Mouse (Mus musculus) kidney, adult 2 months (tissue): ENCODE measurements around the gene Tas2r126. TPM values are rescaled to one million over a fixed set of nuclear protein-coding genes. Genes with fewer than 3 reads are reported as not detected.
A peak's percentile ranks its signal among the peaks of the same experiment; 100 is the strongest.

Experiments
- DNase-seq: peaks from one replicate; pipeline ENCODE4 v3.0.0; 2021
- H3K27ac ChIP-seq: fragments of 200-500 bp; 2 replicates; pipeline ENCODE4 v1.5.1; 2012; ENCODE audit warnings: low read depth, low read length, control low read depth, inconsistent platforms; ENCODE audit not compliant: insufficient read depth
- H3K27me3 ChIP-seq: fragments of 200-500 bp; replicated peaks from 2 replicates; pipeline ENCODE4 v1.6.1; 2012; ENCODE audit warnings: mild to moderate bottlenecking, moderate library complexity, low read length, inconsistent platforms; ENCODE audit not compliant: control insufficient read depth, insufficient read depth
- H3K36me3 ChIP-seq: fragments of 200-500 bp; 2 replicates; pipeline ENCODE4 v1.6.1; 2012; ENCODE audit warnings: mild to moderate bottlenecking, moderate library complexity, low read length, inconsistent platforms; ENCODE audit not compliant: control insufficient read depth, insufficient read depth
- H3K4me1 ChIP-seq: fragments of 200-500 bp; 2 replicates; pipeline ENCODE4 v1.6.1; 2011; ENCODE audit warnings: low read length; ENCODE audit not compliant: control insufficient read depth, insufficient read depth
- H3K4me3 ChIP-seq: fragments of 200-500 bp; 2 replicates; pipeline ENCODE4 v1.5.1; 2011; ENCODE audit warnings: mild to moderate bottlenecking, low read depth, low read length, control low read depth; ENCODE audit not compliant: insufficient read depth
- CTCF ChIP-seq: fragments of 200-500 bp; conservative IDR thresholded peaks from 2 replicates; pipeline ENCODE4 v1.5.1; 2011; ENCODE audit warnings: low read depth, mild to moderate bottlenecking, control low read depth, low read length, moderate library complexity, mixed read lengths; ENCODE audit not compliant: insufficient read depth, insufficient read length
- POLR2A ChIP-seq: fragments of 200-500 bp; IDR thresholded peaks from one replicate; pipeline ENCODE4 v1.6.1; 2011; ENCODE audit warnings: low read depth, low read length, control low read depth
- WGBS: fragments of 180-500 bp; shearing (Covaris S2); methylation state at CpG from one replicate; pipeline ENCODE4 v1.1.7; 2018; 5-methylcytosine and 5-hydroxymethylcytosine counted together
- polyA plus RNA-seq: library from polyadenylated mRNA; depleted of rRNA; stranded (reverse); fragments of >200 nt; gene quantifications from 2 replicates; pipeline ENCODE4 v1.2.3, GENCODE M21; 2012; rRNA removed

Tas2r126 gene
- not detected in 2 replicates for polyA plus RNA-seq

GRCm38 (mm10) chr6:42434446-42434845 lies at the start of gene Tas2r126:
Gene Tas2r126, plus strand, starts transcription at chr6:42434535.
- DNase-seq: peak; percentile 36
- no peaks in the 10 kb centered on the region for H3K4me1 ChIP-seq
- TF ChIP-seq POLR2A (no peak), CTCF (no peak)
- 28% methylated on average over 6 of the region's 6 CpGs for WGBS
- no peaks in the 10 kb centered on the region for H3K27me3 ChIP-seq
- H3K27ac ChIP-seq: no peak within 1 kb of the TSS
- no peaks in the 10 kb centered on the region for H3K36me3 ChIP-seq
- H3K4me3 ChIP-seq: no peak within 1 kb of the TSS

- no peak for DNase-seq
- TF ChIP-seq POLR2A (no peak), CTCF (no peak)
- Histone ChIP-seq H3K4me3 (no peak overlapping the region), H3K27ac (no peak overlapping the region), H3K36me3 (no peaks in the 10 kb centered on the region), H3K4me1 (peaks cover 4% of the 10 kb centered on the region; the same call in 1 of the 2 replicates), H3K27me3 (no peaks in the 10 kb centered on the region; the same call in 1 of the 2 replicates)
- 69% methylated on average over 4 of the region's 4 CpGs for WGBS
Observed at GRCm38 (mm10) chr6:42385635-42386034, 48.7 kb upstream of the Tas2r126 start.

- peaks cover 3% of the 10 kb centered on the region; the same call in 1 of the 2 replicates for H3K4me1 ChIP-seq
- H3K36me3 ChIP-seq: no peaks in the 10 kb centered on the region
- peak overlapping the region; percentile 43; the same call in 1 of the 2 replicates for H3K27ac ChIP-seq
- no peaks in the 10 kb centered on the region for H3K27me3 ChIP-seq
- peak; percentile 30 for DNase-seq
- TF ChIP-seq CTCF (no peak), POLR2A (no peak)
- H3K4me3 ChIP-seq: no peak overlapping the region
- WGBS: 26% methylated on average over 2 of the region's 2 CpGs
Observed at GRCm38 (mm10) chr6:42391796-42392330, 42.5 kb upstream of the Tas2r126 start.

- DNase-seq: peak; percentile 93
- Histone ChIP-seq H3K4me1 (peaks cover 3% of the 10 kb centered on the region; the same call in 1 of the 2 replicates), H3K36me3 (no peaks in the 10 kb centered on the region), H3K4me3 (no peak overlapping the region), H3K27ac (peak overlapping the region; percentile 54), H3K27me3 (no peaks in the 10 kb centered on the region)
- 46% methylated on average over 9 of the region's 9 CpGs for WGBS
- no peak for TF ChIP-seq POLR2A
Observed at GRCm38 (mm10) chr6:42395960-42396809, 38.1 kb upstream of the Tas2r126 start.

- Histone ChIP-seq H3K4me1 (peaks cover 3% of the 10 kb centered on the region; the same call in 1 of the 2 replicates), H3K27me3 (no peaks in the 10 kb centered on the region), H3K4me3 (no peak overlapping the region), H3K36me3 (no peaks in the 10 kb centered on the region), H3K27ac (no peak overlapping the region)
- DNase-seq: no peak
- TF ChIP-seq POLR2A: no peak
- no peak for TF ChIP-seq CTCF
- WGBS: 62% methylated on average over 3 of the region's 3 CpGs
Observed at GRCm38 (mm10) chr6:42397041-42397657, 37.2 kb upstream of the Tas2r126 start.

GRCm38 (mm10) chr6:42398285-42398684 lies 36.0 kb upstream of the Tas2r126 start:
- Histone ChIP-seq H3K27me3 (no peaks in the 10 kb centered on the region), H3K4me1 (peaks cover 3% of the 10 kb centered on the region; the same call in 1 of the 2 replicates), H3K36me3 (no peaks in the 10 kb centered on the region), H3K4me3 (no peak overlapping the region), H3K27ac (no peak overlapping the region)
- WGBS: 75% methylated on average over 3 of the region's 3 CpGs
- DNase-seq: no peak
- no peak for TF ChIP-seq POLR2A
- no peak for TF ChIP-seq CTCF

GRCm38 (mm10) chr6:42398998-42399397 lies 35.3 kb upstream of the Tas2r126 start:
- WGBS: 92% methylated on average over 1 of the region's 1 CpGs

More at GRCm38 (mm10) chr6:42398998-42399397, 35.3 kb upstream of the Tas2r126 start:
- Histone ChIP-seq H3K27ac (no peak overlapping the region), H3K4me1 (peaks cover 3% of the 10 kb centered on the region; the same call in 1 of the 2 replicates), H3K36me3 (no peaks in the 10 kb centered on the region), H3K27me3 (no peaks in the 10 kb centered on the region), H3K4me3 (no peak overlapping the region)
- TF ChIP-seq CTCF: no peak
- no peak for TF ChIP-seq POLR2A
- no peak for DNase-seq
